Mouse (Mus musculus): ENCODE measurements at regions not wholly inside any gene's neighbourhood (a gene's known extent, or its start where the extent isn't known, plus 50 kb on each side); places are given as distances from the start of the nearest gene placed in this dataset.
"Not testable (repeated sequence)": the region's sequence is repeated elsewhere in the genome, so short reads cannot be mapped to it uniquely, and the experiment has no call there.

DNA sequence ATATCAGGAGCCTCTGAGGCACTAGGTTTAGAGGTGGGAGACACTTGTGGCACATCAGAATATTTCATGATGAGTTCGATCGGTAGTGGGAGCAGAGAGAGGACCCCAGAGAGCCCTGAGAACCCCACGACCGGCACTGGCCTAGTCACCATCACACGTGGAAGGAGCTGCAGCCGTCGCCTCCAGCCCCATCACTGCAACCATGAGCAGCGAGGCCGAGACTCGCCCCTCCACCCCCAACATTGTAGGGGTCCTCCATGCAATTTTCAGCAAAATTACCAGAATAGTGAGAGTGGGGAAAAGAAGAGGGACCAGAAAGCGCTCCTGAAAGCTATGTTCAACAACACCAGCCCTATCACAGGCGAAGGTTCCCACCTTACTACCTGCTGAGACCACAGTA, 297.0 kb downstream of the Edem1 start:
- DNase-seq (ENCODE audit: low spot score in 2 of 2): no peak

DNA sequence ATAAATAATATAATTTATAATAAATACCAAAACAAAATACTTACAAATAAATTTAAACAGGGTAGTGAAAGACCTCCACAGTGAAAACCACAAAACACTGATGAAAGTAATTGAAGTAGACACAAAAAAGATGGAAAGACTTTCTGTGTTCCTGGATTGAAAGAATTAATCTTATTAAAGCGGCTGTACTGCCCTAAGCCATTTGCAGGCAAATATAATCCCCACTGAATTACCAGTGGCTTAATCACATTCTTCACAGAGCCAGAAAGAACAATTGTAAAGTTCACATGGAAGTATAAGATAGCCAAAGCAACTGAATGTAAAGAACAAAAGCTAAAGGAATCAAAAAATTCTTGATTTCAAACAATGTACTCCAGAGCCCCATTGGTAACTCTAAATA, 298.8 kb downstream of the Edem1 start:
- no peak for DNase-seq (ENCODE audit: low spot score in 2 of 2)

DNA sequence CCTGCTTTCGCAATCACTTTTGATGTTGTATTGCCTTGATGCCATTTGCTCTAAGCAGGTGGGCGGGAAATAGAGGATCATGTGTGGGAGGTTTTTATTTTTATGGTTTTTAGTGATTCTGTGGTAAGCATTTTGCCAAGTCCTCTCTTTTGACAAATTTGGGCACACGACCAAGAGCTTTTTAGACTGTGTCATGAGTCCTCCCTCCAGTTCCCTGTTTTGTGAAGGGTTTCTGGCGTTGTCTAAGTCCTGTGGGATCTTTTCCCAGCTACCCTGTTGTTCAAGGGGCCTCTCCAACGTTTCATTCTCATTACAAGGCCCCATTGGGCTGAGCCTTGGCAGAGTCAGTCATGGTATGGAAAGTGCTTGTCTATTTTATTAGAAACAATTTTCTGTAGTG, 317.7 kb downstream of the Edem1 start:
- DNase-seq (ENCODE audit: low spot score in 2 of 2): peak in 1 of 2 experiments; percentile 24

DNA sequence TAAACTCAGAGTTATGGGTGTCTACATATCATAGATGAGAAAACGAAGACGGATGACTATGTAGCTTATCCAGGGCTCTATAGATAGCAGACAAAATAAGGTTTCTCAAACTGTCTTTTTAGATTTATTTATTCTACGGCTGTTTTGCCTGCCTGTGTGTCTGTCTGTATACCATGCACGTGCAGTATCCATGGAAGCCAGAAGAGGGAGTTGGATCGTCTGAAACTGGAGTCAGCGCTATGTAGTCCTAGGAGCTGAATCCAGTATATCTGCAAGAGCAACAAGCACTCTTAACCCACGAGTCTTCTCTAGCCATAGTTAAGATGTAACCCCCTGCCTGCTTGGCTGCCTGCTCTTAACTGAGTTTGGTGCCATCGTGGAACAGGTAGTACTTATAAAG, 320.6 kb downstream of the Edem1 start:
- DNase-seq (ENCODE audit: low spot score in 2 of 2): no peak

DNA sequence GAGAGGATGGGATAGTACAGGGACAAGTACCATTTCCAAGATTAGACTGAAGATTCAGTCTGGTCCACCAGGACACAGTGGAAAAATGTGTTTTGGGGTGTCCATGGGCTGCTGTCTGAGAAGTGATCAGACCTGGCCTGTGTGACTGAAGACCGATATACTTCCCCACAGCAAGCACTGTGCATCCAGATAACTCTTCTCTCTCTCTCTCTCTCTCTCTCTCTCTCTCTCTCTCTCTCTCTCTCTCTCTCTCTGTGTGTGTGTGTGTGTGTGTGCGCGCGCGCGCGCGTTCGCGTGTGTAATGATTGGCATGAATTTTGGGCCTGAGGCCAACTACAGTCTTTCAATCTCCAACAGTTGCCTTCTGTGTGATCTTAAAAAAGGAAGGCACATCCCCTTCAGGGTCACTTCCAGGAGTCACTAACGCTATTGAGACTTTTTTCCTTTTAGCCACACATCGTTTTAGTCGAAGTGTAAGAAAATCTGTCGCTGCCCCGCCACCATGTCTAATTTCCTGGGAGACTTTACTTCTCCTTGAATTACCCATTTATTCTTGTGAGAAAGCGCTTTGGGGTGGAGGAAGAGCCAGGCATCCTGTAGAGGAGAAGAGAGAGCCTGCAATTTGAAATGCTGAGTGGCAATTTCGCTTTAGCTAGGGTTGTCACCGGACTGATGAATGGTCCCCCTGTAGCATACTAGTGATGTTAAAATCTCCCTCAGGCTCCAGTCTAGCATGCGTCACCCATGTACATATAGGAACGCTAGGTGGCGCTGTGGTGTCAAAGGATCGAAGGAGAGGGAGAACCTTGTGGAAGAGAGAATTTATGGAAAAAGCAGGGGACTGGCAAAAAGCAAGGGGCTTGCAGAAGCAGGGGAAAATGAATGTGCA, 321.8 kb downstream of the Edem1 start:
- peak; percentile 88 to 94 for DNase-seq (ENCODE audit: low spot score in 2 of 2)

DNA sequence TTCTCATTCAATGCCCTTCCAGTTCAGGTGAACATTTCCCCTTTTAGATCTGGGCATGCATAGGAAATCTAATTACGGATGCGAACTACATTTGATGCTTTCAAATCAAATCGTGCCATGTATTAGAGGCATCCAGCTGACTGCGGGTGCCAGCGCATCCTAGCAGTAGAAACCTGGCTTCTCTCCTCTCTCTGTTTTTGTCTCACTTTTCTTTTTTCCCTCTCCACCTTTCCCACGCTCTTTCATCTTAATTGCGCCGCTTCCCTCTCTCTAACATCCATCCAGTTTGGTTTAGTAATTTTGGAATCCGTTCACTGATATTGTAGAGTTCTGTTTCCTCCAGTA, 322.4 kb downstream of the Edem1 start:
- DNase-seq (ENCODE audit: low spot score in 2 of 2): no peak

DNA sequence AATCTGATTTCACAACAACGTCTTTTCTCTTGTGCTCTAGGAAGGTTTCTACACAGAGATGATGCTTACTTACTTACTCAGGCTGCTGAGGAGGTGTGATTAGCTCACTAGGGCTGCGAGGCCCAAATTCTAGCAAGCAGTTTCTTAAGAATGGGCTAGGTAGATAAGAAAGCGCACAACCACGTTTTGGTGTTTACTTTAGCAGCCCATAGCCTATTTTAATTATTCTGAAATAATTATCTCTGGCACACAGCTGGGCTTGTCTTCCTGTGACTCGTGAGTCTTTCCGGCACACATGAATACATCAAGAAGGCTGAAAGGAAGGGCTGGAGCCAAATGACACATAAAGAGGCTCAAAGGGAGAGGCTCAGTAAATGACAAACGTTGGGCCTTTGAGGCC, 325.2 kb downstream of the Edem1 start:
- DNase-seq (ENCODE audit: low spot score in 2 of 2): no peak

DNA sequence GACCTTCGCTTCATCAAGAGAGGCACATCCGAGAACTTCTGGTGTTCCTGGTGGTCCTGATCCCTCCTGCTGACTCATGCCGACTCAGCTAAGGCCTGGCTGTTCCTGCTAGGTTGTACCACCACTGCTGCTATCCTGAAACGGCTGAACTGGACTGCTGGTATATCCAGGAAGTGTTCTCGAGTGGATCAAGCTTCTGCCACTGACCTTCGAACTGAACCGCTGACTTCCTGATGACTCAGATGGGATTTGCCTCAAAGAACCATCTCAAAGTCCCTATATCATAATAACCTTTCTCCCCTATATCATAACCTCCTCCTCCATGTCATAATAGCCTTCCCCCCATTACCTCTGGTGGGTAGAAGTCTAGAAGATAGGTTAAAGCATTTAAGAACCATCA, 331.1 kb downstream of the Edem1 start:
- DNase-seq (ENCODE audit: low spot score in 2 of 2): no peak

DNA sequence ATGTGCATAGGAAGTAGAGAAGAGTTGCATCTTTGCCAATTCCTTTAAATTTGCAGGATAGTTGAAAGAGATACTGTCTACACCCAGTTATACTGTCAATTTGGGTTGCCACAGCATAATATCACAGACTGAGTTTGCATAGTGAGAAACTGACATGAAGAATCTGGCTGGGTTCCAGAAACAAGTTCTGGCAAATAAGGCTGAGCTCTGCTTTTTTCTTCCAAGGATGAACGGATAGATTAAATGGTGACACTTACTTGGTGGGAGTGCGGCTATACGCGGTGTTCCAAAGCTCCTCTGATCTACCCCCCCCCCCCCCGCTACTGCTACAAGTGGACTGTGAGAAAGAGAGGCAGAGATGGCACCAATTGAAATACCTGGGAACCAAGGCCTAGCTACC, 339.0 kb downstream of the Edem1 start:
- DNase-seq (ENCODE audit: low spot score in 2 of 2): no peak

DNA sequence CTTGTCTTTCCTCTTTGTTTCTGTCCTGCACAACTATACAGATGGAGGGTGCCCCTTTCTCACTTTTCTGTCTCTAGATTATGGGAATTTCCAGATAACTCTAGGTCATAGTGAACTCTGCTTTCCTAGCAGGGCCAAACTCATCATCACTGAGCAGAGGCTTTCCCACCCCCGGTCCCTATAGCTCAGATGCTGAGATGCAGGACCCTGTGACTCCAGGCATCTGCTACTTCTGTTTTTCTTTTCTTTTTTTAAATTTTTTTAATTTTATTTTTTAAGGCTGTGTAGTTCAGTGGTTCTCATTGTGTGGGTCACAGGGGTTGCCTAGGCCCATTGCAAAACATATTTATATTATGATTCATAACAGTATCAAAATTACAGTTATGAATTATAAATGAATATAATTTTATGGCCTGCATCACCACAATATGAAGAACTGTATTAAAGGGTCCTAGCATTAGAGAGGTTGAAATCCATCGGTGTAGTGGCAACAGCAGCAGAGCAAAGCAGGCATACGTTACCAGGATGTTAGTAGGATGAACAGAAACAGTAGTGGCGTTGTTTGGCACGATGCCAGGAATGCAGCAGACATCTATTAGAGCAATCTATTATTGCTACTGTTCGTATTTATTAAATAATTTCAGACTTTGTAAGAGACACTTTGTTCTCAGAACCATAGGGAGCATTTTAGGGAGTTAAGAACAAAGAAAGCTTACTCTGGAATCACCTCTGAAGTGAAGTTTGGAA, 343.8 kb downstream of the Edem1 start:
- DNase-seq (ENCODE audit: low spot score in 2 of 2): no peak

DNA sequence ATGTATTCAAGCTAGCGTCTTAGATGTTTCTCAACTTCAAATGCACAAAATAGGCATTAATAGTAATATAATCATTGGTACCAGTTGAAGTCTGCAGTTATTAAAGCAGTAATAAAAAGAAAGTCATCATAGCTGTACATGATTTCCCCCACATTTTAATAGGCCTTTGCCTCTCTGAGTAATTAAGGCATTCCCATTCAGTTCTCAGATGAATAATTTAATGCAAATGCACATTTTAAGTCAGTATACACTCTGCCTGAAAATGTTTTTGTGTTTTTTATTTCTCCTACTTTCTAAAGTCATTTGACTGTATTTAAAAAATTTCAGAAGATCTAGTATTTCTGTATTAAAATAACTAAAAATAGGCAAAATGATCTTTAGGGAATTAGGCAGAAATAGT, 344.6 kb downstream of the Edem1 start:
- DNase-seq (ENCODE audit: low spot score in 2 of 2): no peak

DNA sequence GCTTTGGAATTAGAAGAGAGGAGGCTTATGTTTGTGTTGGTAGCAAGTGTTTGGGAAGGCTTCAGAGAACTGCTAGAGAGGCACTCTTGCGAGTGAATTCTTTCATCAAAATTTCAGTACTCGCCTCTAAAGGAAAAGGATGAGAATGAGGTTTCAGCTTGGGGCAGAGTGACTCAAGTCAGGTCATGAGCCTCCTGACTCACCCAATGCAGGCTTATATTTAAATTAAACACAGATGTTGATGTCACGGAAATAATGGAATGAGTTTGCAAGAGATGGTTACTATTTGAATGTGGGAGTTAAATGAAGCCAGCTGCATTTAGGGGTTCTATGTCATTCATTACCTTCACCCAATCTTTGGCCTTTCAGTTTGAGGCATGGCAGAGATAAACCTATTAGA, 348.4 kb downstream of the Edem1 start:
- DNase-seq (ENCODE audit: low spot score in 2 of 2): no peak

DNA sequence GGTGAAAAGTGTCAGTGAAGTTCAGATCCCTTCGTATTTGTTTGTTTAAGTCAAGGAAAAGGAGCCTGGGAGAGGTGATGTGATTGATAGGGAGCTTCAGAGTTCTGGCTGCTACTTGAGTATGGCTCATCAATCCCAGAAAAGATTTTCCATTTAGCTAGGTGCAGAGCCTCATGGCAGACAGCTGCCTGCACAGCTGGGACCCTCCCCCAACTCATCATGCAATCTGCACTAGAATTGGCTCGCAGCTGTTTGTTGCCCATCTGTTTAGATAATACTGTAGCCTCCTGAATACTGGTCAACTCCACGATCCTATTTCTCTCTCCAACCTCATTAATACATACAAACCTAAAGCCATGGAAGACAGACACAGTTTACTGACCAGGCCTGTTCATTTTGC, 354.4 kb downstream of the Edem1 start:
- DNase-seq (ENCODE audit: low spot score in 2 of 2): no peak

DNA sequence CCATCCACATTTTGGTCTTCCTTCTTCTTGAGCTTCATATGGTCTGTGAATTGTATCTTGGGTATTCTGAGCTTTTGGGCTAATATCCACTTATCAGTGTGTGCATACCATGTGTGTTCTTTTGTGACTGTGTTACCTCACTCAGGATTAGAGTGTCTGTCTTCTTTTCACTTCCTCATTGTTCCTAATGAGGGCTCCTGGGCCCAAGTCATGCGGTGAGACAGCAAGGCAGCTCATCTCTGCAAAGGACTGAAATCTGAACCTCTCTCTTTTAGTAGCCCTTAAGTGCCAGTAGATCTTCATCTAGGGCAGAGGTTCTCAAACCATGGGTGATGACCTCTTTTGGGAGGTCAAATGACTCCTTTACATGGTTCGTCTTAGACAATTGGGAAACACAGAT, 364.6 kb downstream of the Edem1 start:
- DNase-seq (ENCODE audit: low spot score in 2 of 2): not testable (repeated sequence)

DNA sequence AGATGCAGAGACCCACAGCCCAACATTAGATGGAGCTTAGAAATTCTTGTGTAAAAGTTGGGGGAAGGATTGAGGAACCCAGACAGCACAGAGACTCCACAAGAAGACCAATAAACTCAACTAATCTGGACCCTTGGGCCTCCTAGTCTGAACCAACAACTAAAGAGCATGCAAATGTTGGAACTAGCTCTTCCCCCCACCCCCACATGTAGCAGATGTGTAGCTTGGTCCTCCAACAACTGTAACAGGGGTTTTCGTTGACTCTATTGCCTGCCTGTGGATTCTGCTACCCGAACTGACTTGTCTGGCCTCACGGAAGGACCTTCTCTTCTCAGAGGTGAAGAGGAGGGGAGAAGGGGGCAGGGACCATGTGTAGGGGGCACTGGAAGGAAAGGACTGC, 365.2 kb downstream of the Edem1 start:
- no peak for DNase-seq (ENCODE audit: low spot score in 2 of 2)

DNA sequence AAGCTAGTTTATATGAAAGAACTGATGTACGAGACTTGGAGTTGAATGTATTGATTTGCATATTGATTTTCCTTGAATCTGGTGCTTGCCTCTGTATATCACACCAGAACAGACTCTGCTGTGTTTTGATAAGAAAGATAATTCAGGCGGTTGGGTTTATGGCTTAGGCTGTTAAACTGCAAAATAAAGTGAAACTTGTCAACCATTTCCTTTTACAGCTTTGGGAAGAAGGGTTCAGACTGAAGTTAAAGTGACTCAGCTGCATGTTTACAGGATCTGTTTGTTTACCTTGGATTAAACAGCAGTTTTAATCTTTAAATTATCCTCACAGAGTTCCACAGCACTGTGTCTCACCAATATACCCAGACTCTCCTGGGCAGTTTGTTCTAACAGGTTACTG, 381.3 kb downstream of the Edem1 start:
- no peak for DNase-seq (ENCODE audit: low spot score in 2 of 2)

DNA sequence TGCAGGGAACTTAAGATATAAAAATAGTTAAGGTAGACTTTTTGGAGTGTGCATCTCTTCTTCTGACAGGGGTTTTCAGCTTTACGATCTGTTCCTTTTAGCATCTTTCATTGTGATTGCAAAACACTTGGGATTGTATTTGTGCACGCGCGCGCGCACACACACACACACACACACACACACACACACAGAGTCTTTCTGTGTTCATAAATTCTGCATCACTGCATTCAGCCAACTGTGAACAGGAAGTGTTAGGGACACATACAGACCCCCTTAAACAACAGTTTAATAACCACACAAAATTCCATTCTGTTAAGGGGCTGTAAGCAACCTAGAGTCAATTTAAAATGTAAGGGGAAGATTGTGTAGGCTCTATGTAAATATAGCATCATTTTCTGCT, 401.9 kb downstream of the Edem1 start:
- DNase-seq (ENCODE audit: low spot score in 2 of 2): no peak

DNA sequence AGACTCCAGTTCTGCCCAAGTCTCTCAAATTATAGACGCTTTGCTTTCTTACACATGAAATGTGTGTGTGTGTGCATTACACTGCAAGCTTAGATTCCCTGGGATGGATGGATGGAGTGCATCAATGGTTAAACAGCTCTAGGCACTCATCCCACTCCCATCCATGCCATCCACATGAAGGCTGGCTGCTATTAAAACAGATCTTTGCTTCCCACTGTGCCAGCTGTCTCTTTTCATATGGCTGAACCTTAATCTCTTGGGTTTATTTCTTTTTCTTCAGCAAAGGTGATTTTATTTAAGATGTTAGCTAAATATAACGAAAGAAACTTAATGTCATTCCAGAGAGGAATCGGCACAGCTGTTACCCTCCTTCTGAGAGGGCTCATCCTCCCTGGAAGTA, 405.0 kb downstream of the Edem1 start:
- DNase-seq (ENCODE audit: low spot score in 2 of 2): no peak

DNA sequence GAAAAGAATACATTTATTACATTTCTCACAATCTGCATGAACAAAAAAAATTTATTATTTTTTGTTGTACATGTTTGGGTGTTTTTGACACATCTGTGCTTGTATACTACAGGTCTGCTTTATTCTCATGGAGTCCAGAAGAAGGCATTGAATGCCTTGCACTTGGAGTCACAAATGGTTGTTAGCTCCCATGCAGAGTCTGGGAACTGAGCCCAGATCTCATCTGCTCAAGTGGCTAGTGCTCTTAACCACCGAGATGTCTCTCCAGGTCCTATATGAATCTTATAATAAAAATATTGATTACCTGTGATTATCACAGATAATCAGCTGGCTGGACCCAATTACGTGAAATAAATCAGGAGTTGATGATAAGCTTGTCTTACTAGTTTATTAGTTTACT, 417.2 kb downstream of the Edem1 start:
- DNase-seq (ENCODE audit: low spot score in 2 of 2): no peak

DNA sequence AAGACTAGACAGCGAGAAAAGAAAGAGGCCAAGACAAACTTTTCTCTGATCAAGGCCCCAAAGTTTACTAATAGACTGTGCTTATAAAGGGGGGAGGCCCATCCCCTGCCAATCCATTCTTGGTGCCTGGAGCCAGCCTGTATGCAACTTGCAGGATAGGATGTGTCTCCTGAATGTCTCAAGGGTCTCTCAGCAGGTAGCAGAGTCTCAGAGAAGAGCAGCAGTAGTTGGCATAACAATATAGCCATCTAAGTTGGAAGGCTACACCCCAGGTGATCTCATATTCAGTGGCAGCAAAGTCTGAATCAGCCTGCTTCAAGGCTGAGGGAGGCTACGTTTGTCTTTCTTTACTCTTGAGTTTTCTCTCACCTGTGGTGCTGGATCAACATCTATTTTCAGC, 418.1 kb downstream of the Edem1 start:
- not testable (repeated sequence) for DNase-seq (ENCODE audit: low spot score in 2 of 2)
